Mouse (Mus musculus) liver, adult 2 months (tissue): Measurements from ENCODE around the gene E2f8.

Experiments
- CTCF ChIP-seq: fragments of 200-500 bp; IDR thresholded peaks from 2 replicates; pipeline ENCODE4 v1.5.1; 2011; ENCODE audit warnings: low read depth, low read length, control low read depth
- POLR2A ChIP-seq: fragments of 200-500 bp; IDR thresholded peaks from 2 replicates; pipeline ENCODE4 v1.6.1; 2011; ENCODE audit warnings: low read length, control low read depth; ENCODE audit not compliant: insufficient read depth; ENCODE audit errors: extremely low read depth

DNA sequence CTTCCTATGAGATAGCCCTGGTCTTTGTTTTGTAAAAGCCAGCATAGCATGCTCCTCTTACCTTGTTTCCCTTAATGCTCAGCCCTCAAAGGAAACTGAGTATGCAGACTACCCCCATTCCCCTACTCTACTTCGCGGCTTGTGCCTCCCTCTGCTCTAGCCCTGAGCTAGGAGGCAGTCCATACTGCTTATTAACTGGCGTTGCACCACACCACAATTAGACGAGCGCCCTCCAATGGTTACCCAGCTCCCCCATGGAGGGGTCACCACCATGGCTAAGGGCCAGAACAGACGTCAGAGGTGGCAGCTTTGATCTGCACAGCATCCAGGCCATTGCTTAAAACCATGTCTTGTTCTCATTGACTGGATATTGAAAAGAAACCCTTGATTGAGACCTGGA is 34.6 kb downstream of the E2f8 start:
- TF ChIP-seq POLR2A (no peak), CTCF (no peak)
